Mouse (Mus musculus) CD4-positive naive resting alpha-beta T cell, adult 76 days (primary cell): ENCODE measurements around the gene Glyr1. TPM values are rescaled to one million over a fixed set of nuclear protein-coding genes. Genes with fewer than 3 reads are reported as not detected.

Source experiments
- total RNA-seq: library from RNA; stranded (reverse); gene quantifications from one replicate; pipeline ENCODE4 v1.2.4, GENCODE M21; 2023

Glyr1 gene
- 125 TPM for total RNA-seq

DNA sequence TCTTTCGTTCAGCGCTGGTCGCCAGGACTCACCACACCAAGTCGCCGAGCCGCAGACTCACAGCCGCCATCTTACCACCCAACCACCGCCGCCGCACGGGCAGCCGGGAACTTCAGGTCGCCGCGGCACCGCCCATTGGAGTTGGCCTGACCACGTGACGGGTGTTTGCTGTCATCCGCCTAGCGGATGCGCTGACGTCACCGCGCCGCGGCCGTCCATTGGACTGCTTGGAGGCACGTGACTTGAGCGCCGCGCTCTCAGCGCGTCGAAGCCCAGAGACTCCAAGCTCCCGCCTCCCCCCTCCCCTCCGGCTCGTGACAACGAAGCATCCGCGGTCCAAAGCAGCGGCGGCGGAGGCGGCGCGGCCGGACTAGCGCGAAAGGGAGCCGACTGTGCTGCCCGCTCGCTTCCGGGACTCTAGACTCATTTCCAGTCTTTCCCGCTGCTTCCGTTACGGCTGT lies at the start of gene Glyr1, which contains the start of gene Ubn1:
TSS of gene Glyr1 (minus strand) at position 90 of the 461 bp plus-strand sequence.
TSS of gene Ubn1 (plus strand) at position 284 of the 461 bp plus-strand sequence.

GRCm38 (mm10) chr16:5013054-5013838 lies 36.4 kb downstream of the Glyr1 start, which contains the start of gene Rogdi:
Gene Rogdi (minus strand): TSS chr16:5013553.

GRCm38 (mm10) chr16:5007067-5007466 lies 42.6 kb downstream of the Glyr1 start, which contains the start of gene Smim22:
Gene Smim22 (plus strand): TSS chr16:5007288.

DNA sequence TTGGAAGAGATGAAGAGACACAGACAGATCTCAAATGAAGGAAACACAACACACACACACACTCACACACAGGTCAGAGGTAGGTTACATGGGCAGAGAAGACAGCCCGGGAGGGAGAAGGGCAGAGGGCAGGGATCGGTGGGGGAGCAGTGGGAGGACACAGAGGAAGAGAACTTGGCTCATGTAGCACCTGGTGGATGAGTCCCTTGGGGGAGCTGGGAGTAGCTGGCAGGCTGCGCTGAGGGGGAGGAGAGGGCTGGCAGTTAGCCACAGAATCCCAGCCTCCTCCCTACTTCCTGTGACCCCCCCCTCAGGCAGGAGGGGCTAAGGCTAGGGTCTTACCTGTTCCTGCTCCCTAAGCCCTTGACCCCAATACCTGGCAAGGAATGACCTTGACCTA lies 52.1 kb downstream of the Glyr1 start, which contains the start of gene Sept12:
TSS of gene Sept12 (minus strand) at position 300 of the 400 bp plus-strand sequence.

Other genes with a start within 250 kb of the Glyr1 start
- gene 4930562C15Rik, start 214.4 kb downstream of the Glyr1 start, total RNA-seq: not detected
- 156 TPM for gene Ubald1, start 169.5 kb downstream of the Glyr1 start, total RNA-seq
- 70.1 TPM for gene Mgrn1, start 163.6 kb downstream of the Glyr1 start, total RNA-seq
- 45.9 TPM for gene Nudt16l1, start 111.1 kb downstream of the Glyr1 start, total RNA-seq
- gene Anks3, start 85.7 kb downstream of the Glyr1 start, total RNA-seq: 74.4 TPM
- gene Sept12, start 52.0 kb downstream of the Glyr1 start, total RNA-seq: not detected
- not detected for gene Smim22, start 42.6 kb downstream of the Glyr1 start, total RNA-seq
- gene Rogdi, start 36.3 kb downstream of the Glyr1 start, total RNA-seq: 21.6 TPM
- 175 TPM for gene Ubn1, start 194 bp upstream of the Glyr1 start, total RNA-seq
- gene Ppl, start 82.6 kb upstream of the Glyr1 start, total RNA-seq: 0.70 TPM
- gene Sec14l5, start 97.2 kb upstream of the Glyr1 start, total RNA-seq: not detected
- 25.8 TPM for gene Nagpa, start 154.1 kb upstream of the Glyr1 start, total RNA-seq
- gene AU021092, start 172.4 kb upstream of the Glyr1 start, total RNA-seq: not detected
- 37.8 TPM for gene Alg1, start 183.8 kb upstream of the Glyr1 start, total RNA-seq
- 14.9 TPM for gene Eef2kmt, start 206.1 kb upstream of the Glyr1 start, total RNA-seq